9 mouse cellular contexts compared by ENCODE assay signal in genomic region chr2:75772251-75772956, GRCm38 (mm10). TPM values are rescaled to one million over a fixed set of nuclear protein-coding genes. Genes with fewer than 3 reads are reported as not detected.
A peak's percentile ranks its signal among the peaks of the same experiment; 100 is the strongest.
DNase-seq lines count a peak whose midpoint lies in the region; ATAC-seq and TF ChIP-seq lines count a peak whose summit lies in the region.
"Had no signal": no experiment of that assay in that cellular context is flagged by ENCODE, and none has a peak within 500 bp of the region (broad histone marks: within the 10 kb centered on the region; RNA-seq: fewer than 3 reads in every experiment).

No protein-coding gene starts in this region.

- no peaks in the 10 kb centered on the region for H3K27me3 ChIP-seq in heart, adult 2 months (ENCODE audit: control insufficient read depth, insufficient read depth, low read length)
- no peaks in the 10 kb centered on the region for H3K27me3 ChIP-seq in lung, embryonic 15.5 days
- H3K27me3 ChIP-seq: neural tube, embryonic 12.5 days had no signal

- TF ChIP-seq EP300 in heart, adult 2 months (IDR thresholded peaks at IDR 0.05; ENCODE audit: insufficient read depth, low read depth, low read length): peak; percentile 40; the same call in 1 of the 2 replicates

- H3K27ac ChIP-seq in heart, adult 2 months: peak overlapping the region; percentile 90
- H3K27ac ChIP-seq in lung, embryonic 15.5 days: peak overlapping the region; percentile 90
- no peak overlapping the region for H3K27ac ChIP-seq in left cerebral cortex, adult 2 months
- H3K27ac ChIP-seq: neural tube, embryonic 12.5 days had no signal

- ATAC-seq in lung, embryonic 15.5 days (ENCODE audit: borderline replicate concordance, extremely low read depth, low FRiP score, low TSS enrichment): peak; percentile 85

- intact Hi-C loops in heart, adult 2 months (cut with DNase I): no loop called here
- intact Hi-C loops in left cerebral cortex, adult 2 months (cut with DNase I): loop anchor here (10.0 kb wide), 1 partner anchor 68 kb away; the partner anchor contains the start of gene Nfe2l2

- TF ChIP-seq CTCF in heart, adult 2 months (IDR thresholded peaks at IDR 0.05): no peak
- no peak for TF ChIP-seq CTCF in left cerebral cortex, adult 2 months (IDR thresholded peaks at IDR 0.05)

- H3K9ac ChIP-seq in heart, adult 2 months (ENCODE audit: low read depth, low read length): peak overlapping the region; percentile 44
- no peak overlapping the region for H3K9ac ChIP-seq in lung, embryonic 15.5 days
- H3K9ac ChIP-seq: neural tube, embryonic 12.5 days had no signal

- peaks cover 17% of the 10 kb centered on the region for H3K4me1 ChIP-seq in heart, adult 2 months (ENCODE audit: control insufficient read depth, insufficient read depth, low read length)
- peaks cover 68% of the 10 kb centered on the region for H3K4me1 ChIP-seq in lung, embryonic 15.5 days

- H3K9me3 ChIP-seq in lung, embryonic 15.5 days: no peaks in the 10 kb centered on the region
- H3K9me3 ChIP-seq: neural tube, embryonic 12.5 days had no signal

- H3K4me2 ChIP-seq in lung, embryonic 15.5 days: 0 out of 2 replicates have a peak overlapping the region, but pooled peaks have one; percentile 4
- H3K4me2 ChIP-seq: neural tube, embryonic 12.5 days had no signal

- TF ChIP-seq POLR2A in heart, adult 2 months (IDR thresholded peaks at IDR 0.05; ENCODE audit: insufficient read depth, low read depth, low read length): peak; percentile 17; the same call in 1 of the 2 replicates

- H3K79me2 ChIP-seq in heart, adult 2 months (replicated peaks; ENCODE audit: control insufficient read depth, insufficient read depth, low read length): no peaks in the 10 kb centered on the region

- peaks cover 4% of the 10 kb centered on the region for H3K36me3 ChIP-seq in heart, adult 2 months (ENCODE audit: control insufficient read depth, insufficient read depth, low read length)
- no peaks in the 10 kb centered on the region for H3K36me3 ChIP-seq in lung, embryonic 15.5 days
- H3K36me3 ChIP-seq: neural tube, embryonic 12.5 days had no signal

- DNase-seq in adrenal gland, adult (ENCODE audit: inconsistent age in 2 of 2, low spot score in 1 of 2): peak; percentile 60 to 79
- DNase-seq in adrenal gland, adult 18-20 months (ENCODE audit: low spot score in 2 of 2): no peak
- peak; percentile 55 to 63 for DNase-seq in heart, adult 2 months
- peak; percentile 88 for DNase-seq in kidney, adult 9 months
- no peak for DNase-seq in left cerebral cortex, adult 2 months (ENCODE audit: extremely low spot score in 1 of 2, low spot score in 2 of 2)
- no peak for DNase-seq in cerebellum, adult 9-10 months
- no peak for DNase-seq in gastrocnemius, postnatal 10 days

- no peak overlapping the region for H3K4me3 ChIP-seq in heart, adult 2 months
- no peak overlapping the region for H3K4me3 ChIP-seq in lung, embryonic 15.5 days
- no peak overlapping the region for H3K4me3 ChIP-seq in left cerebral cortex, adult 2 months
- H3K4me3 ChIP-seq: neural tube, embryonic 12.5 days had no signal

- WGBS in heart, adult 2 months: 21% methylated on average over 11 of the region's 11 CpGs
- WGBS in lung, embryonic 15.5 days: 20% methylated on average over 11 of the region's 11 CpGs

RNA-seq across cellular contexts. Expression of gene Agps, which starts 59.6 kb away (rescaled TPM):
- 10 to 100 TPM; 28.4 to 34.1 TPM for total RNA-seq in adrenal gland, adult 18-20 months (2021)
- 10 to 100 TPM; 30.7 to 30.8 TPM for total RNA-seq in heart, adult 2 months (2021)
- 4.7 and 9.8 TPM in 2 replicates for polyA plus RNA-seq in heart, adult 2 months (2012; rRNA removed)
- polyA plus RNA-seq in lung, embryonic 15.5 days (2015; fragmentation: Nextera tagmentation; extraction: Ambion mirVana): 42.3 and 45.2 TPM in 2 replicates
- 10 to 100 TPM; 33.7 to 36.8 TPM for total RNA-seq in left cerebral cortex, adult 2 months (2021)
- 10 to 100 TPM; 27.5 to 30.3 TPM for total RNA-seq in gastrocnemius, postnatal 10 days (2021)

Comparison
In these comparisons a context has a peak if more than half of its experiments do, and no peak if none do; other contexts are left out.
1. DNase-seq: peak in adrenal gland, adult (2 of 2), heart, adult 2 months (2 of 2) and kidney, adult 9 months (single experiment); none in adrenal gland, adult 18-20 months (0 of 2), left cerebral cortex, adult 2 months (0 of 2), cerebellum, adult 9-10 months (single experiment) and gastrocnemius, postnatal 10 days (single experiment).